Mouse (Mus musculus) T-helper 1 cell (primary cell): Measurements from ENCODE around the gene D630045J12Rik.

Experiments used
- in situ Hi-C: fragments of 300-600 bp; cut with MboI, MseI; formaldehyde crosslinking; loops from one replicate; pipeline ENCODE4 v1.15.1; 2025; ENCODE audit warnings: high pct_unique_total_duplicates

The D630045J12Rik gene

GRCm38 (mm10) chr6:38102216-38102795 lies 151.5 kb downstream of the D630045J12Rik start:
- in situ Hi-C loops: no loop called here

DNA sequence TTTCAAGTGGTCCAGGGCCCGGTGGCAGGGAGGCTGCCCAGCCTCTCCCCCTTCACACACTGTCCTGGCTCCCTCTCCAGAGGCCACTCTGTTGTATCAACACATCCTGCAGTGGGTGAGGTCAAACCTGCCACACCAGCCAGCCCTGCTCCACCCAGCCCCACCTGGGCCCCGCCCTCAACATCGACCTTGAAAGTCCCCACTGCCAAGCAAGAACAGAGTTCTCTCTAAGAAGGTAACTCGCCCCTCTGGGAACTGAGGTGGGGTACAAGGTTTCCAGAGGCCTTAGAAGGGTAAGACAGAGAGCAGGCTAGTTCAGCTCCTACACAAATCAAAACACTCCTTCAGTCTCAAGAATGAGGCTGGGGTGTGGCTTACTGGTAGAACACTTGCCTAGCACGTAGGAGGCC lies 156.8 kb downstream of the D630045J12Rik start:
- in situ Hi-C loops: no loop called here

- in situ Hi-C loops: no loop called here
Observed at GRCm38 (mm10) chr6:38094701-38095100, 159.1 kb downstream of the D630045J12Rik start.

DNA sequence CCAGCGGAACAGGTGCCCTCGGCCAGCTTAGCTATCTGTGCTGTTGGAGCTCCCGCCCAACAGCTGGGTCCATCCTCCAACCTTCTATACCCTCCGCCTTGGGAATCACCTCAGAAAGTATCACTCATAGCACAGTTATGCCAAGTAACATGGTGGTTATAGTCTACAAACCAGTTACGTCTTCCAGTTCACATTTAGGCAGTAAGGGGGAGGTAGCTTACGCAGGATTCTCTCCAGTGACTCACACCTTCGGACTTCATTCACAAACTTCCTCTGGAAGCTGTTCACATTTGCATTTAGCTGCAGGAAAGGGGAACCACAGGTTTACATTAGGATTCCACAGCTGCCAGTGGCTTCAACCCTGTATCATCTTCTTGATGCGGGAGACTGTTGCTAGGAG lies 161.3 kb downstream of the D630045J12Rik start:
- in situ Hi-C loops: no loop called here

DNA sequence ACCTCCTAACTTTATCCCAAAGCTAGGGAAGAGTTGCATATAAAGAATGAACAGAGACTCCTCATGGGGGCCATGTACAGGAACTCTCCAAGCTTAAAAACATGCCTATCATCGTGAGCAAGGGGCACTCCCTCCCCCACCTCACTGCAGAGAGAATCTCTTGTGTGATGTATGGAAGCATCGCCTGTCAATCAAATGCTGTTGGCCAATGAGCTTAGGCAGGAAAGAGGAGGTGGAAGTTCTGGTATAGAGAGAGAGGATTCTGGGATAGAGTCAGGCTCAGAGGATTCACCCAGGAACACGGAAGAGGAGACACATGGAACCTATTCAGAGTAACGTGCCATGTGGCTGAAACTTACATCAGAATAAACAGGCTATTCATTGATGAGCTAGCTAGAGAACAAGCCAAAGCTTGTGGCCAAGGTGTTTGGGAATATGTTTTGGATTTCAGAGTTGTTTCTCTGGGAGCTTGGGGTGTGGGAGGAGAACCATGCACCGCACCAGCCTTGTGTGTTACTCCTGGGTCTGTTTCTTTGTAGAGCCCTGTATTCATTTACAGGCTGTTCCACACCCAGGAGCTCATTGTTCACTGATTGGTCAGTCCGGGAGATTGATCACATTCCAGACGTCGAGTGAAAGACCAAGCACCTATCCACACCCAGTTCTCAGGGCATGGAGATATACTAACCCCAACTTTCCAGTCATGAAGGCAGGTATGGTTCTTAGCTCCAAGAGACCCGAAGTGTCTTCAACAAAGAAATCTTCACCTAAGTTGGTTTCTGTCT lies 166.4 kb downstream of the D630045J12Rik start:
- in situ Hi-C loops: no loop called here

DNA sequence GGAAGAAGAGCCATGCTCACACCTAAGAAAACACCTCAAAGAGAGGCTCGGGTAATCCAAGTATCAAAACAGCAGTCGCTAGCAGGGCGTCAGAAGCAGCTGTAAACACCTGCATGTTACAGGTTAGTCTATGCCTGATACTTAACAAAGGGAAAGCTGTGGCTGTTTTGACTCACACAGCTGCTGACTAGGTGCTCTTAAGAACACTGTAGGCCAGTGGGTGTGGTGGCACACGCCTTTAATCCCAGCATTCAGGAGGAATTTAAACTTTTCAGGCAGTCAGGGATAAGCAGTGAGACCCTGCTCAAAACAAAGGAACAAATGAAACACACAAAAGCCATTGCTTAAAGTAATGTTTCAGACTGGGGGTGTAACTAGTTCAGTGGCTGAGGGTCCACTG lies 170.6 kb downstream of the D630045J12Rik start:
- in situ Hi-C loops: no loop called here

GRCm38 (mm10) chr6:38081727-38082341 lies 172.0 kb downstream of the D630045J12Rik start:
- in situ Hi-C loops: no loop called here

DNA sequence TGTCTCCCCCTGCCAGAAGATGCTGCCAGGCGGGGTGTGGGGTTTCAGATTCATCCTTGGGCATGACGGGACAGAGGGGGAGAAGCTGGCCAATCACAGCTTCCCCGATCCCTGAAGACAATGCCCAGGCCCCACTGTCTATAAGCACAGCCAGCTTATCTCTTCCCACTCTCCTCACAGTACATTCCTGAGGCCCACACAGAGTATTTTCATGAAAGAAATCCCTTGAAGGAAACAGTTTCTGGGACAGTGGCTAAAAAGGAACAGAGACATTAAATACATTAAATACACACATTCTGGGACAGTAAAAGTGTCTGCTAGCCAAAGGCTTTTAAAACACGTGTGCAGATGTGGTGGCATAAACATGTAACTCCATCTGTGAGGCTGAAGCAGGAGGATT lies 173.4 kb downstream of the D630045J12Rik start:
- in situ Hi-C loops: no loop called here

DNA sequence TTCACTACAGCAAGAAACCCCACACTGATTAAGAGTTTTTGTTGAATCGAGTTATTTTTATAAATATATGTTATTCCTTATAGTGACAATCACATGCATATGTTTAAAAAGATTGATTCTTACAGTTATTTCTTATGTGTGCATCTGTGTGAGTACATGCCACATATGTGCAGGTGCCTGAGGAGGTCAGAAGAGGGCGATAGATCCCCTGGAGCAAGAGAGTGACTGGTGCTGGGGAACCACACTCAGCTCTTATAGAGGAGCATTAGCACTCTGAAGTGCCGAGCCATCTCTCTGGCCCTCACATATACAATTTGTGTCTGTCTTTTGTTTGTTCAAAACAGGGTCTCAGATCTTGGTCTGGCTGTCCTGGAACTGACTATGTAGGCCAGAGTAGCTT lies 180.2 kb downstream of the D630045J12Rik start:
- in situ Hi-C loops: loop anchor here (5.0 kb wide), 1 partner anchor 56 kb away; no protein-coding TSS in a partner anchor
